Mouse (Mus musculus): ENCODE measurements around the gene Dstyk. TPM values are rescaled to one million over a fixed set of nuclear protein-coding genes. Genes with fewer than 3 reads are reported as not detected.

The Dstyk gene
- 6.4 and 6.7 TPM in 2 replicates for polyA plus RNA-seq (2015; fragmentation: Nextera tagmentation; extraction: Ambion mirVana)

GRCm38 (mm10) chr1:132417319-132418251, at the start of gene Dstyk:
TSS of gene Dstyk (plus strand) at chr1:132417555.

GRCm38 (mm10) chr1:132390691-132391579, 26.4 kb upstream of the Dstyk start, which contains the start of gene Tmcc2:
TSS of gene Tmcc2 (minus strand) at chr1:132391281.

DNA sequence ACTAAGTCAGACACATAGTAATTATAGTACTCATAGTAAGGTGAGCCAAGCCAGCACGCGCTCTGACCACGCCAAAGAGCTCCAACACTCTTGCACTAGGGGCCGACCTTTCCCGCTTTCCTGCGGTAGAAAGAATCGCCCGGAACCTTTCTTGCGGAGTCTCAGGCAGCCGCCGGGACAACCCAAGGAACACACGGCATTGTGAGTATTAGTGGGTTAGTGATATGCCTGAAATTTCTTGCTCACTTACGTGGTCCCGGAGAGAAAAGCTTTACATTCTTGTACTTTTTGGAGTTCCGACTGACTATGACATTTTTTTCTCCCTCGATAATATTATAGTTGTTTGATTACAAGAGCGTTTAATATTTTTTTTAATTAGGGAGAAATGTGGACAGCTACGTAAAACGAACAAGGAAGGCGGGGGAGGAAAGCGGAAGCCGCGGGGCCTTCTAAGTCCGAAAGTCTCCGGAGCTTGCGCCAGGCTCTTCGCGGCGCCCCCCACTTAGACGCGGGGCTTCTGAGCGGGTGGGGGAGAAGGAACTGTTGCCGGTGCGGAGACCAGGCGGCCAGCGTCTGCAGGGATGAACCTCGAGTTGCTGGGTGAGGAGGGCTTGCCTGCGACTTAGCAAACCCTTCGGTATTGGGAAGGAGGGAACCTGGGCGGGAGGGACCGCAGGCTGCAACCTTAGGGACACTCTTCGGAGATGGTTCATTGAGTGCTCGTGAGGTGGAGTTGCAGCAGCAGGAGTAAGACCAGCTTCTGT, 59.8 kb downstream of the Dstyk start, which contains the start of gene Rbbp5:
Rbbp5 (plus strand) TSS at position 438 of the 764 bp plus-strand sequence.

GRCm38 (mm10) chr1:132506058-132506457, 88.7 kb downstream of the Dstyk start, which contains the start of gene Tmem81:
TSS of gene Tmem81 (plus strand) at chr1:132506230.

Other genes with a start within 250 kb of the Dstyk start
- not detected in 2 replicates for gene Lemd1, start 226.1 kb upstream of the Dstyk start, polyA plus RNA-seq (2015; fragmentation: Nextera tagmentation; extraction: Ambion mirVana)
- not detected in 2 replicates for gene AC124108.1, start 226.1 kb upstream of the Dstyk start, polyA plus RNA-seq (2015; fragmentation: Nextera tagmentation; extraction: Ambion mirVana)
- not detected in 2 replicates for gene Gm10188, start 187.8 kb upstream of the Dstyk start, polyA plus RNA-seq (2015; fragmentation: Nextera tagmentation; extraction: Ambion mirVana)
- gene Klhdc8a, start 118.9 kb upstream of the Dstyk start, polyA plus RNA-seq (2015; fragmentation: Nextera tagmentation; extraction: Ambion mirVana) = 0.29 and 0.52 TPM in 2 replicates
- gene Nuak2, start 101.4 kb upstream of the Dstyk start, polyA plus RNA-seq (2015; fragmentation: Nextera tagmentation; extraction: Ambion mirVana) = 2.8 and 4.5 TPM in 2 replicates
- gene Tmcc2, start 26.3 kb upstream of the Dstyk start, polyA plus RNA-seq (2015; fragmentation: Nextera tagmentation; extraction: Ambion mirVana) = 3.6 and 5.0 TPM in 2 replicates
- gene Rbbp5, start 59.8 kb downstream of the Dstyk start, polyA plus RNA-seq (2015; fragmentation: Nextera tagmentation; extraction: Ambion mirVana) = 13.4 and 16.0 TPM in 2 replicates
- gene Tmem81, start 88.7 kb downstream of the Dstyk start, polyA plus RNA-seq (2015; fragmentation: Nextera tagmentation; extraction: Ambion mirVana) = 0.91 and 1.2 TPM in 2 replicates
- 0.04 and 0.06 TPM in 2 replicates for gene Cntn2, start 125.7 kb downstream of the Dstyk start, polyA plus RNA-seq (2015; fragmentation: Nextera tagmentation; extraction: Ambion mirVana)